Mouse (Mus musculus): ENCODE measurements at regions not wholly inside any gene's neighbourhood (a gene's known extent, or its start where the extent isn't known, plus 50 kb on each side); places are given as distances from the start of the nearest gene placed in this dataset.

DNA sequence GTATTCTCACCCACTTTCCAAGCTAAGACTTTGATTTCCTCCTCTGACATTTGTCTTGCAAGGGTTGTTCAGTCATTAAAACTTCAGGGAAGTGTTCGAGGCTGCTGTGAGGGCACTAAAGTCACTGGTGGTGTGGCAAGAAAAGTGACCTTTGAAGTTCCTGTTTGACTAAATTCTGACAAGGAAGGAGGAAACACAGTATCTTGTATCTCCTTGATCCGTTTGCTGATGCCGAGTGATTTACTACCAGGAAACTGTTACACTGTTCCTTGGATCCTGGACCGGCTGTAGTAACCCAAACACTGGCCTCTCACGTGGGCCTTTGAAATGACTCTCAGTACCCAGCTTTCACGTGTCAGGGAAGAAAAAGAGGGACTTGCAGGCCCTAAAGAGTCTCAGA lies 53.5 kb upstream of the Ralgapa2 start:
- Histone ChIP-seq H3K4me1 (replicated peaks; ENCODE audit: low read depth, low read length) (0 out of 2 replicates have a peak, but pooled peaks cover 5% of the 10 kb centered on the region), H3K36me3 (ENCODE audit: insufficient read depth, low read length) (no peaks in the 10 kb centered on the region), H3K27me3 (ENCODE audit: insufficient read depth, low read length) (0 out of 2 replicates have a peak, but pooled peaks cover 2% of the 10 kb centered on the region), H3K4me3 (replicated peaks; ENCODE audit: low read length) (no peak overlapping the region), H3K9me3 (ENCODE audit: low read length) (no peaks in the 10 kb centered on the region)
- TF ChIP-seq POU5F1 (IDR thresholded peaks at IDR 0.05; ENCODE audit: borderline replicate concordance, low read length) (no peak), CTCF (conservative IDR thresholded peaks at IDR 0.05; ENCODE audit: low read length) (no peak), NANOG (IDR thresholded peaks at IDR 0.05; ENCODE audit: borderline replicate concordance, low read length) (no peak)

DNA sequence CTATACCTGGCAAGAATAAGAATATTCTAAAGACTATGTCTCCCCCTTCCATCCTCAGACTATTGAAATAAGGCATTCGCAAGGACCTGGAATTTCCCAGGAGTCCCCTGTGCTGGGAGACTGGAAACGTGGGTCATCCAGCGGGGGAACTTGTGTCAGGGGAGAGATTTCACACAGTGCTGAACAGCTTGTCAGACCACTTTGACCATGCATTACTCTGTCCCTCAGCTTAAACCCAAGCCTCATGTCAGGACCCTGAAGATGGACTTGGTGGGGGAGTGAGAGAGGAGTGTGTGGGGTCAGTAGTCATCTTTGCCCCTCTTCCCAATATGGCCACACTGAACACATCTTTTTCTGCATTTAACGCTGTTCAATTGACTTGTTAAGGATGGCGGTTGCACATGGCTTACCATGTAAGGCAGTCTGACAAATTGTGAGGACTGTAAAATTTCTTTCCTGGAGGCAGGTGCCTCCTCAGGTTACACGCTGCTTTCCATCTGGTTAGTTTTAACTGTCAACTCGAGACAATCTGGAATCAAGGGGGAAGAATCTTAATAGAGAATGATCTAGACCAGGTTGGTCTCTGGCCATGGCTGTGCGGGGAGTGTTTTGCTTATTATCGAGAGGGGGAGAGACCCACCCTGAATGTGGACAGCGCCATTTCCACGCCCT lies 56.2 kb upstream of the Ralgapa2 start:
- no peaks in the 10 kb centered on the region for H3K9me3 ChIP-seq (ENCODE audit: low read length)
- TF ChIP-seq POU5F1 (IDR thresholded peaks at IDR 0.05; ENCODE audit: borderline replicate concordance, low read length): no peak
- no peak for TF ChIP-seq CTCF (conservative IDR thresholded peaks at IDR 0.05; ENCODE audit: low read length)
- TF ChIP-seq NANOG (IDR thresholded peaks at IDR 0.05; ENCODE audit: borderline replicate concordance, low read length): no peak
- no peaks in the 10 kb centered on the region for H3K36me3 ChIP-seq (ENCODE audit: insufficient read depth, low read length)
- H3K4me1 ChIP-seq (replicated peaks; ENCODE audit: low read depth, low read length): peaks cover 11% of the 10 kb centered on the region; the same call in 1 of the 2 replicates
- H3K4me3 ChIP-seq (replicated peaks; ENCODE audit: low read length): no peak overlapping the region
- no peaks in the 10 kb centered on the region for H3K27me3 ChIP-seq (ENCODE audit: insufficient read depth, low read length)

DNA sequence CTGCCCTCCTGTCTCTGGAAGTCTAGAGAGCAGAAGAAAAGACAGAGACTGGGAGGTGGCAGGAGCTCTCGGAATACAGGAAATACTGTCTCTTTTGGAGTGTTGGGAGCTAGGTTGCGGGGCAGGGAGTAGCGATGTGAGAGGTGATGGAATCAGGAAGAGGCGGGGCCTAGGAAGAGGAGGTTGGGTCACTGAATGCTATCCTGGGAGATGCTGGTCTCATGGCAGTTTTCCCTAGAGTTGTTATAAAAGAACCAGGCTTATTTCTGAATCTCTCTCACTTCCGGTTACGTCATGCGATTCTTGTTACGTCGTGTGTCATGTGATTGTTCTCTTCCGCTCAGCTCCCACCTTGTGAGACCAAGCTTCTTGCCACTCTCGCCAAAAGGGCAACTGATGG lies 58.9 kb upstream of the Ralgapa2 start:
- Histone ChIP-seq H3K36me3 (ENCODE audit: insufficient read depth, low read length) (no peaks in the 10 kb centered on the region), H3K27me3 (ENCODE audit: insufficient read depth, low read length) (no peaks in the 10 kb centered on the region), H3K9me3 (ENCODE audit: low read length) (no peaks in the 10 kb centered on the region), H3K4me1 (replicated peaks; ENCODE audit: low read depth, low read length) (peaks cover 12% of the 10 kb centered on the region), H3K4me3 (replicated peaks; ENCODE audit: low read length) (no peak overlapping the region)
- no peak for TF ChIP-seq NANOG (IDR thresholded peaks at IDR 0.05; ENCODE audit: borderline replicate concordance, low read length)
- no peak for TF ChIP-seq POU5F1 (IDR thresholded peaks at IDR 0.05; ENCODE audit: borderline replicate concordance, low read length)
- TF ChIP-seq CTCF (conservative IDR thresholded peaks at IDR 0.05; ENCODE audit: low read length): no peak

DNA sequence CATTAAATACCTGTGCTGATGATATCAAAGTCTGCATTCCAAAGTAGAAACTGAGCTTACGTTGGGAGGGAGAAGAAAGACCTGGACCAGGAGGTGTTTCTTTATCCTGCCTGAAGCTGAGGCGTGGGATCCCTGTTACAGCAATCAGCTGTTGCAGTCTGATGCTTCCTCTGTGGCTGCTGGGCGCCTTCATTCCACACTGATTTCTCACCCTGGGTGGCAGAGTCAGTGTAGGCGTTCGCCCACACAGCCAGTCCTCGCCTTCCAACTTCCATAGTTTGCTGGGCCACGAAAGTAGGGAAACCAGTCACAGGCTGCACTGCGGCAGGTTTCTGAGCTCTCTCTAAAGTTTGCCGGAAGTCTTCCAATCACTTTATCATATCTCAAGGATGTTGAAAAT lies 59.7 kb upstream of the Ralgapa2 start:
- no peak overlapping the region for H3K4me3 ChIP-seq (replicated peaks; ENCODE audit: low read length)
- H3K27me3 ChIP-seq (ENCODE audit: insufficient read depth, low read length): no peaks in the 10 kb centered on the region
- H3K4me1 ChIP-seq (replicated peaks; ENCODE audit: low read depth, low read length): peaks cover 16% of the 10 kb centered on the region
- H3K36me3 ChIP-seq (ENCODE audit: insufficient read depth, low read length): no peaks in the 10 kb centered on the region
- no peak for TF ChIP-seq NANOG (IDR thresholded peaks at IDR 0.05; ENCODE audit: borderline replicate concordance, low read length)
- TF ChIP-seq CTCF (conservative IDR thresholded peaks at IDR 0.05; ENCODE audit: low read length): no peak
- TF ChIP-seq POU5F1 (IDR thresholded peaks at IDR 0.05; ENCODE audit: borderline replicate concordance, low read length): no peak
- H3K9me3 ChIP-seq (ENCODE audit: low read length): no peaks in the 10 kb centered on the region

DNA sequence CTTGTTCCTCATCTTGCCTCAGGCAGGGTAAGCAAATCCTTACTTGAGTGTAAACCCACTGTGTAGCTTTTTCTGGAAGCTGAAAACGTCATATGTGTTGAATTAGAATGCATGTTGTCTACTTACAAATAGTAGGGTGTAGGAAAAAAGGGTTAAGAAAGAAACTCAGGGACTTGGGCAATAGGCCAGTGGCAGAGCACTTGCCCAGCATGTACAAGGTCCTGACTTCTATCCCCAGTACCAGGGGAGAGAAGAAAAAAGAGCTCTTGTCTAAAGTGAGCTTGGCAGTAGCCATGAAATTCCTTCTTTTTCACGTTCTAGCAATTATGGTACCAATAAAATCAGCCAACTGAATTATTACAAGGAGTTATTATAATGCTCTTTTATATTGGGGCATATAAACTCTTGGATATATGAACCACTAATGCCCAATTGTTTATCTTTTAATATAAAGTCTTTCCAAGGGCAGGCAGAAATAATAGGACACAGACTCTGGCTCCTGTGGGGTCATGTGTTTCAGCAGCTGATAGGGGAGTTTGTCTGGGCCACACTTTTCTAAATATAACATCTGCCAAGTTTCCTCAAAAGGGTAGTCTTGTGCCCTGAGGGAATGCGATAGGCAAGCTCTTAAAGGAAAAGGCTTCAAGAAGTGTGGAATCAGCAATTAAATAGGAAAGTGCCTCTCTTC lies 63.6 kb upstream of the Ralgapa2 start:
- H3K4me1 ChIP-seq (replicated peaks; ENCODE audit: low read depth, low read length): peaks cover 16% of the 10 kb centered on the region
- no peak overlapping the region for H3K4me3 ChIP-seq (replicated peaks; ENCODE audit: low read length)
- no peak for TF ChIP-seq CTCF (conservative IDR thresholded peaks at IDR 0.05; ENCODE audit: low read length)
- no peak for TF ChIP-seq POU5F1 (IDR thresholded peaks at IDR 0.05; ENCODE audit: borderline replicate concordance, low read length)
- H3K36me3 ChIP-seq (ENCODE audit: insufficient read depth, low read length): no peaks in the 10 kb centered on the region
- no peaks in the 10 kb centered on the region for H3K27me3 ChIP-seq (ENCODE audit: insufficient read depth, low read length)
- no peaks in the 10 kb centered on the region for H3K9me3 ChIP-seq (ENCODE audit: low read length)

DNA sequence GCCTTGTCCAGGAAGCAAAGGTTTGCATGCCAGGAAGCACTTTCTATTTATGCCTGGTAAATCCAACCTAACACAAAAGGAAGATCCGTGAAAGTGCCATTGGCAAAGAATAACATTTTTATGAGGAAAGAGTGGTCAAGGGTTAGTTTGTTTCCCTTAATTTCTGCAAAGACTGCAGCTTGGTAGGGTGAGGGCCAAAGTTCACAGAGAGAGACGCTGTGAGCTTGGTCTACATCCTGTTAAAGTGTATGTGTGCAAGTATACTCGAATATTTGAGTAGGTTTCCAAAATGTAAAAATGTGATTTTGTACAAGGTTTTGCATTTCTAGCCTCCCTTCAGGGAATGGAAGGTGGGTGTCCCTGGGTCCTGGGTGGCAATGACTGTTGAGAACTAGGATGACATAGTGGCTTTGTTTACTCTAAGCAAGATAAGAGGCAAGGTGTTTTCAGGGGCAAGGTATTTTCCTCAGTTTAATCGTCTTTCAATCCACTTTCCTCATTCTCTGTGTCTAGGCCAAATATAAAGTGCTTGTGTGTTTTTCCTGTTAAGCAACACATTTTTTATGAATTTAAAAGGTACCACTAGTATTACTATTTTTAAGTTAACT lies 64.3 kb upstream of the Ralgapa2 start:
- H3K36me3 ChIP-seq (ENCODE audit: insufficient read depth, low read length): no peaks in the 10 kb centered on the region
- no peak for TF ChIP-seq NANOG (IDR thresholded peaks at IDR 0.05; ENCODE audit: borderline replicate concordance, low read length)
- no peak for TF ChIP-seq POU5F1 (IDR thresholded peaks at IDR 0.05; ENCODE audit: borderline replicate concordance, low read length)
- no peak for TF ChIP-seq CTCF (conservative IDR thresholded peaks at IDR 0.05; ENCODE audit: low read length)
- no peaks in the 10 kb centered on the region for H3K27me3 ChIP-seq (ENCODE audit: insufficient read depth, low read length)
- no peaks in the 10 kb centered on the region for H3K9me3 ChIP-seq (ENCODE audit: low read length)
- H3K4me3 ChIP-seq (replicated peaks; ENCODE audit: low read length): no peak overlapping the region
- peaks cover 13% of the 10 kb centered on the region for H3K4me1 ChIP-seq (replicated peaks; ENCODE audit: low read depth, low read length)

DNA sequence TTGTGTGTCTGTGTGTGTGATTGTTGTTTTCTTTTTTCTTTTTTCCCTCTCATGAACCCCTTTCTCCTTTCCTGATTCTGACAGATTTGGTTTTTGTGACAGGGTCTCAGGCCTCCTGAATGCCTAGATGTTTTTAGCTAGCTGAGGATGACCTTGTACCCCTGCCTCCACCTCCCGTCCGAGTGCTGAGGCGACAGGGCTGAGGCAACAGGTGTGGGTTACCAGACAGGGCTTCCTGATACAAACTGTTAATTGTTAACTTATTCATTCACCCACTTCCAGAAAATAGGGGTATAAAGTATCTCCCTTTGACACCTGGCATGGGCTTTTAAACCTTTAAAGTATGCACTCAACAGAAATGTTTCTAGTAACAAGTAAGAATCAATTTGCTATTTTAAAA lies 65.0 kb upstream of the Ralgapa2 start:
- H3K9me3 ChIP-seq (ENCODE audit: low read length): no peaks in the 10 kb centered on the region
- TF ChIP-seq NANOG (IDR thresholded peaks at IDR 0.05; ENCODE audit: borderline replicate concordance, low read length) (no peak), CTCF (conservative IDR thresholded peaks at IDR 0.05; ENCODE audit: low read length) (no peak), POU5F1 (IDR thresholded peaks at IDR 0.05; ENCODE audit: borderline replicate concordance, low read length) (no peak)
- H3K4me1 ChIP-seq (replicated peaks; ENCODE audit: low read depth, low read length): peaks cover 10% of the 10 kb centered on the region
- no peaks in the 10 kb centered on the region for H3K27me3 ChIP-seq (ENCODE audit: insufficient read depth, low read length)
- no peaks in the 10 kb centered on the region for H3K36me3 ChIP-seq (ENCODE audit: insufficient read depth, low read length)
- H3K4me3 ChIP-seq (replicated peaks; ENCODE audit: low read length): no peak overlapping the region

DNA sequence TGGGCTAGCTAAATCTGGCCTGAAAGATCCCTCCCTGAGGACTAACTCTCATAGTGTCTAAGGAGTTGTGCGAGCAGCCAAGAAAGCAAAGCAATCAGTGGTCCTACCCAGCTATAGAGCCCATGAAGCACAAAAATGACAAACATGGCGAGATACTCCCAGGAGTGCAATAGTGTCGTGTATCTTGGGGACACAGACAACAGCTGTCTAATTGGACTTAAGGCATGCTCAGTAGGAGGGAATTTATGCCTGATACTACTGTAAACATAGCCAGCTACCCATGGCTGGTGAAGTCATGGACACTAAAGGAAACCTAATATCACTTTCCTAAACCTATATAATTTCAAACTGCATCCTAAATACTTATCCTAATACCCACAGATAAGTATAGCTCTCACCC lies 69.1 kb upstream of the Ralgapa2 start:
- Histone ChIP-seq H3K9me3 (ENCODE audit: low read length) (no peaks in the 10 kb centered on the region), H3K36me3 (ENCODE audit: insufficient read depth, low read length) (no peaks in the 10 kb centered on the region), H3K4me3 (replicated peaks; ENCODE audit: low read length) (no peak overlapping the region), H3K27me3 (ENCODE audit: insufficient read depth, low read length) (no peaks in the 10 kb centered on the region), H3K4me1 (replicated peaks; ENCODE audit: low read depth, low read length) (peaks cover 7% of the 10 kb centered on the region)
- TF ChIP-seq POU5F1 (IDR thresholded peaks at IDR 0.05; ENCODE audit: borderline replicate concordance, low read length) (no peak), CTCF (conservative IDR thresholded peaks at IDR 0.05; ENCODE audit: low read length) (no peak), NANOG (IDR thresholded peaks at IDR 0.05; ENCODE audit: borderline replicate concordance, low read length) (no peak)

Data from E14TG2a.4 (cell line).